Mouse (Mus musculus) heart, postnatal 0 days (tissue): ENCODE data around the gene Foxred2. TPM values are rescaled to one million over a fixed set of nuclear protein-coding genes. Genes with fewer than 3 reads are reported as not detected.

Experiments used
- ATAC-seq: fragments of 200-750 bp; cut with Nextera tagmentation; 2 replicates; pipeline ENCODE4 v1.8.0; 2017; ENCODE audit warnings: low read depth, moderate number of reproducible peaks, moderate library complexity; ENCODE audit not compliant: insufficient read depth
- DNase-seq: peaks from one replicate; pipeline ENCODE4 v3.0.0-alpha.2; 2016; ENCODE audit warnings: low spot score
- H3K27ac ChIP-seq: fragments of 300-500 bp; sonication (generic); 2 replicates; pipeline ENCODE4 v1.5.1; 2014; ENCODE audit warnings: low read depth, mild to moderate bottlenecking
- H3K27me3 ChIP-seq: fragments of 300-500 bp; sonication (generic); 2 replicates; pipeline ENCODE4 v1.6.1; 2014; ENCODE audit warnings: low read length, mixed read lengths; ENCODE audit not compliant: control insufficient read depth, insufficient read depth
- H3K36me3 ChIP-seq: fragments of 300-500 bp; sonication (generic); replicated peaks from 2 replicates; pipeline ENCODE4 v1.6.1; 2014; ENCODE audit warnings: low read length, mixed read lengths; ENCODE audit not compliant: control insufficient read depth, insufficient read depth
- H3K4me1 ChIP-seq: fragments of 300-500 bp; sonication (generic); 2 replicates; pipeline ENCODE4 v1.6.1; 2014; ENCODE audit warnings: antibody characterized with exemption; ENCODE audit not compliant: control insufficient read depth, insufficient read depth
- H3K4me2 ChIP-seq: fragments of 300-500 bp; sonication (generic); 2 replicates; pipeline ENCODE4 v1.6.1; 2014; ENCODE audit warnings: low read depth, mild to moderate bottlenecking, low read length, moderate library complexity
- H3K4me3 ChIP-seq: fragments of 300-500 bp; sonication (generic); 2 replicates; pipeline ENCODE4 v1.5.1; 2014; ENCODE audit warnings: low read depth, low read length
- H3K9ac ChIP-seq: fragments of 300-500 bp; sonication (generic); replicated peaks from 2 replicates; pipeline ENCODE4 v1.6.1; 2014; ENCODE audit warnings: low read depth, low read length, mixed read lengths
- H3K9me3 ChIP-seq: fragments of 300-500 bp; sonication (generic); replicated peaks from 2 replicates; pipeline ENCODE4 v1.6.1; 2016; ENCODE audit warnings: low read length; ENCODE audit not compliant: control insufficient read depth
- CTCF ChIP-seq: IDR thresholded peaks from 2 replicates; pipeline ENCODE4 v1.5.1; 2016; ENCODE audit warnings: antibody characterized with exemption, control low read depth, low read depth
- EP300 ChIP-seq: IDR thresholded peaks from 2 replicates; pipeline ENCODE4 v1.6.1; 2016; ENCODE audit warnings: antibody characterized with exemption, low read depth
- WGBS: fragments of 180-500 bp; shearing (Covaris S2); extraction: QIAGEN DNeasy Blood & Tissue Kit; methylation state at CpG from one replicate; pipeline ENCODE4 v1.1.7; 2014; 5-methylcytosine and 5-hydroxymethylcytosine counted together
- polyA plus RNA-seq: library from polyadenylated mRNA; unstranded; fragments of >200 nt; fragmentation: Nextera tagmentation; extraction: Ambion mirVana; gene quantifications from 2 replicates; pipeline ENCODE4 v1.2.1, GENCODE M21; 2015
- total RNA-seq: library from RNA; depleted of rRNA; stranded (reverse); fragments of >200 nt; gene quantifications from 2 replicates; pipeline ENCODE4 v1.2.3, GENCODE M21; 2014; ENCODE audit warnings: low replicate concordance

Gene Foxred2
- total and polyA plus RNA-seq, 2 experiments from 2014 or later = 0.16 to 1.0 TPM

DNA sequence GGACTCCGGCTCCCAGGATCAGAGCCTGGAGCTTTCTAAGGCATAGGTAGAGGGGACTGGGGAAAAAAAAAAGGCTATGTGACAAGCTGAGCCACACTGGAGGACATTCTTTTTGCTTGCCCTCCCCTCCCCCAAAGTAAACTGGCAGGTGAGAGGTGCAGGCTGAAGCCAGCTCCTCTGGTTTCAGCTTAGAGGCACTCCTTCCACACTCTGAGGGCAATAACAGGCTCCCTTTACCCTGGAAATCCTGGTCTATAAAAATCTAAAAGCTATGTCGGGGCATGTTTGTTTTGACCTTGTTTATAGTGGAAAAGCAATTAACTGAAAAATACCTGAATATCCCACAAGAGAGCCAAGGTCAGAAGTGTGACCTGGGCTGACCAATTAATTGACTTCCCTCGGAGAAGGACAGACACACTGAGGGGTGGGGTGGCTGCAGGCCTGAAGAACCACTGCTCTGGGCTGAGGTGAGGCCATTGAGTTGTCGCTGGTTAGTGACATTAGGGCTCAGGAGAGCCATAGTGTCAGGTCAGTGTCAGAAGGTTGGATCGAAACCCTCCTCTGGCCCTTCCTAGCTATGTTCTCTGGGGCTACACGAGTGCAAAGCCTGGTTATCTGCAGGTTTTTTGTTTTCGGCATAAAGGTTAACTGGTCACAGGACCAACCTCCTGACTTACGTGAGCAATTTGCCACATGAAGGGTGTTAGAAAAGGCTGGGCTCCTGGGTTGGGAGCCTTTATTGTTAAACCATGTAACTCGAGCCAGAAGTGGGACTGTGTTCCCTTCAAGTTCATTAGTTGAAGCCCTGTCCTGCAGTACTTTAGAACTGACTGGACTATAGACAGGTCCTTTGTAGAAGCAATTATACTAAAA is 48.6 kb downstream of the Foxred2 start:
- H3K4me3 ChIP-seq = no peak overlapping the region
- no peak overlapping the region for H3K4me2 ChIP-seq
- TF ChIP-seq CTCF (no peak), EP300 (no peak)
- H3K9ac ChIP-seq = no peak overlapping the region
- no peaks in the 10 kb centered on the region for H3K9me3 ChIP-seq
- H3K36me3 ChIP-seq = no peaks in the 10 kb centered on the region
- ATAC-seq (no peak), DNase-seq (no peak)
- no peak overlapping the region for H3K27ac ChIP-seq
- H3K27me3 ChIP-seq = no peaks in the 10 kb centered on the region
- 74% methylated on average over 9 of the region's 9 CpGs for WGBS
- peaks cover 13% of the 10 kb centered on the region for H3K4me1 ChIP-seq

DNA sequence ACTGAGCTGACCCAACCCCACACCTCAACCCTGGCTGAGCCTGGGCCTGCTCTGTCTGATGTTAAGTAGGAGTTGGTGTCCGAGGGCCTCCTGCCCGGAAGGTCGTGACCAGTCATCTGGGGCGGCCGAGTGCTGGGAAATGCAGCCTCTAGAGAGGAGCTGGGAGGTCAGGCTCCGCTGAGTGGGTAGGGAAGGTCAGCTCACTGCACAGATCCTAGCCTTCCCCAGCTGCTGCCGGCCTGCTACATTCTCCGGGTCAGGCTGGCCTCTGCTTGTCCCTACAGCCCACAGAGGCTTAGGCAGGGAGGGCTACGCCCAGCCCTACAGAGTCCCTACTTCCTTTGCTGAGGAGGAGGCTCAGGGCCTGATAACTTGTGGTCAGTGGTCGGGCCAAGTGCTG is 50.0 kb downstream of the Foxred2 start:
- ATAC-seq (peak; percentile 7; the same call in 1 of the 2 replicates), DNase-seq (no peak)
- Histone ChIP-seq H3K4me1 (peaks cover 11% of the 10 kb centered on the region), H3K4me3 (no peak overlapping the region), H3K36me3 (no peaks in the 10 kb centered on the region), H3K4me2 (no peak overlapping the region), H3K9me3 (no peaks in the 10 kb centered on the region), H3K27me3 (no peaks in the 10 kb centered on the region), H3K9ac (no peak overlapping the region), H3K27ac (no peak overlapping the region)
- TF ChIP-seq CTCF = no peak
- TF ChIP-seq EP300 = no peak
- WGBS = 56% methylated on average over 10 of the region's 10 CpGs

DNA sequence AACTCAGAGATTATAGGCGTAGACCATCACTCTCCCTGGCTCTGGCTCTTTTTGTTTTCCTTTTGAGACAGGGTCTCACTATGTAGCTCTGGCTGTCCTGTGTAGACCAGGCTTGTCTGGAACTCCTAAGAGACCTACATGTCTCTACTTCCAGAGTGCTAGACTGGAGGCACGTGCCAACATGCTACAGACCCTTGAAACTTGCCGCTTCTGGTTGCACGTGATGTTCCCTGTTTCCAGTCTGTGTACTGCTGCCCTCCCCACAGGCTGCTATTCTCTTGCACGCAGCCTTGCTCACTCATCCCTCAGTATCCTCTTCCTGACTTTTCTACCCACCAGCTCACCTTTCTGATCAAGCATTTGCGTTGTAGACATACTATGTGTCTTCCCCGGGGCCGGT is 50.4 kb downstream of the Foxred2 start:
- Histone ChIP-seq H3K9me3 (no peaks in the 10 kb centered on the region), H3K4me1 (peaks cover 7% of the 10 kb centered on the region), H3K4me2 (peak overlapping the region; percentile 65; the same call in 1 of the 2 replicates), H3K27ac (no peak overlapping the region), H3K4me3 (no peak overlapping the region), H3K9ac (no peak overlapping the region), H3K36me3 (no peaks in the 10 kb centered on the region), H3K27me3 (no peaks in the 10 kb centered on the region)
- TF ChIP-seq EP300 (no peak), CTCF (no peak)
- ATAC-seq (no peak), DNase-seq (no peak)
- WGBS = 69% methylated on average over 8 of the region's 8 CpGs

DNA sequence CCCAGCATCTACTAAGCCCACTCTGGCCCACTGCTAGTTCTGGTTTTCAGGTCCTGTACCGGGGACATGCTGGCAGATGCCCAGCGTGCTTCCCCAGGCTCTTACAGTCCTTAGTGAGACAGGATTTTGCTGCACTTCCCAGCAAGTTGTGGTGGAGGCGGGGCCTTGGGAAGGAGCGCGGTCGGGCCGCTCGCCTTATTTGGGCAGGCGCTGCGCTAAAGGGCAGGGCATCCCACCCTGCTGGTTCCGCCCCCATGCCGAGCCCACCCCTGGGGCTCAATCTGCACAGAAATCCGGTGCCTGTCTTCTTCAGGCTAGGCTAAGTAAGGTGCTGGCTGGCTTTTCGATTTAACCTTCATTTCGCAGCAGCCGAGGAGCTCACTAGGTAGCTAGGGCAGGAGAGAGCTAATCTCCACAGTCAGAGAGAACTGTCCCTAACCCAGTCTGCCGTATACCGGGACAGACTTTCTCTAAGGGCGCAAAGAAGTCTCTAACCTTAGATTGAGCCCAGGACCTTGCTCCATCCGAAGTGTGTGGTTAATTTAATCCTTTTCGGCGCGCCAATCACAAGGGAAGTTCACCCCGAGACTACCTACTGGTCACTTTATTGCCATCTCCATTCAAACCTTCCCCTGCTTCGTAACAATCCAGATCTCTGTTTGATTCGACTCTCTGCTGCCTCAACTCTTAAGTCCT is 51.1 kb downstream of the Foxred2 start:
- 8% methylated on average over 26 of the region's 26 CpGs for WGBS

DNA sequence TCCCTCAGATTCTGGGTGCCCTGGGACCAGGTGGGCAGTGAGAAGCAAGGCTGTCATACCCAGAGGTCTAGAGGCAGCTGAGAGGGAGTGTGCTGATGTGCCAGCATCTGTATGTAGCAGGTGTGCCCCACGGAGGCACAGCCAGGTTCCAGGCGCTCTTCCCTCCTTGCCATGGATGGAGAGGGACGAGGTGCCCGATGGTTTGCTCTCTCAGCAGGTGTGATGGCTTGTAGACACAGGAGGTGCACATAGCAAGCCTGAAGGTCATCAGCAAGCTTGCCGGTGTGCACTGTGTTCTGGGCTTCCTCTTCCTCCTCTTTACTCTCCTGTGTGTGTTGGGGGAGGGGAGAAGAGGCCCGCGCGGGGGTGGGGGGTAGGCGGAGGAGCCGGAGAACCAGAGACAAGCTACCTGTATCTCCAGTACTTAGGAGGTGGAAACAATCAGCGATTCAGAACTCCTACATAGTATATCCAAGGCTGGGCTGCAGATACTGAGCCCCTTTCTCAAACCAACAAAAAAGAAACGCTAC is 52.1 kb downstream of the Foxred2 start:
- Histone ChIP-seq H3K27me3 (no peaks in the 10 kb centered on the region), H3K36me3 (no peaks in the 10 kb centered on the region), H3K4me3 (no peak overlapping the region), H3K9ac (no peak overlapping the region), H3K9me3 (no peaks in the 10 kb centered on the region), H3K4me2 (no peak overlapping the region), H3K27ac (no peak overlapping the region), H3K4me1 (peaks cover 3% of the 10 kb centered on the region; the same call in 1 of the 2 replicates)
- DNase-seq (no peak), ATAC-seq (no peak)
- no peak for TF ChIP-seq CTCF
- no peak for TF ChIP-seq EP300
- WGBS = 42% methylated on average over 12 of the region's 12 CpGs

More for the DNA sequence above, 51.1 kb downstream of the Foxred2 start:
- H3K27ac ChIP-seq = peak overlapping the region; percentile 46; the same call in 1 of the 2 replicates
- TF ChIP-seq EP300 (no peak), CTCF (no peak)
- no peaks in the 10 kb centered on the region for H3K36me3 ChIP-seq
- peak overlapping the region; percentile 65 for H3K4me2 ChIP-seq
- H3K4me1 ChIP-seq = peaks cover 3% of the 10 kb centered on the region; the same call in 1 of the 2 replicates
- peak overlapping the region; percentile 46 for H3K4me3 ChIP-seq
- no peaks in the 10 kb centered on the region for H3K27me3 ChIP-seq
- peak overlapping the region; percentile 43; the same call in 1 of the 2 replicates for H3K9ac ChIP-seq
- H3K9me3 ChIP-seq = no peaks in the 10 kb centered on the region
- DNase-seq (peak; percentile 77), ATAC-seq (peak; percentile 80)
